Mouse (Mus musculus) cerebellum, adult 9-10 months (tissue): ENCODE measurements around the gene Mon2.

Source experiments
- DNase-seq: peaks from one replicate; pipeline ENCODE4 v3.0.0; 2022

Gene Mon2

GRCm38 (mm10) chr10:123076245-123077023 lies at the start of gene Mon2:
Mon2 (minus strand) TSS chr10:123076505.
- peak; percentile 95 for DNase-seq

- DNase-seq: no peak
These were observed 44.5 kb upstream of the Mon2 start for GRCm38 (mm10) chr10:123120666-123121392.

- DNase-seq: no peak
These were observed 40.6 kb upstream of the Mon2 start for GRCm38 (mm10) chr10:123116861-123117260.

GRCm38 (mm10) chr10:123113466-123113865 lies 37.2 kb upstream of the Mon2 start:
- no peak for DNase-seq

- DNase-seq: no peak
These were observed 36.5 kb upstream of the Mon2 start for GRCm38 (mm10) chr10:123112787-123113168.

GRCm38 (mm10) chr10:123112056-123112786 lies 35.9 kb upstream of the Mon2 start:
- no peak for DNase-seq

- no peak for DNase-seq
These were observed 34.2 kb upstream of the Mon2 start for GRCm38 (mm10) chr10:123110548-123110947.

- no peak for DNase-seq
These were observed 32.2 kb upstream of the Mon2 start for GRCm38 (mm10) chr10:123108527-123108926.

GRCm38 (mm10) chr10:123108121-123108520 lies 31.8 kb upstream of the Mon2 start:
- DNase-seq: no peak

- no peak for DNase-seq
These were observed 25.0 kb upstream of the Mon2 start for GRCm38 (mm10) chr10:123101303-123101702.

- DNase-seq: no peak
These were observed 24.3 kb upstream of the Mon2 start for GRCm38 (mm10) chr10:123100584-123100983.

- no peak for DNase-seq
These were observed 18.2 kb upstream of the Mon2 start for GRCm38 (mm10) chr10:123094504-123094903.

GRCm38 (mm10) chr10:123092577-123092976 lies 16.3 kb upstream of the Mon2 start:
- DNase-seq: no peak

GRCm38 (mm10) chr10:123091737-123092136 lies 15.4 kb upstream of the Mon2 start:
- peak; percentile 57 for DNase-seq

GRCm38 (mm10) chr10:123089425-123089930 lies 13.2 kb upstream of the Mon2 start:
- no peak for DNase-seq

- no peak for DNase-seq
These were observed 10.5 kb upstream of the Mon2 start for GRCm38 (mm10) chr10:123086847-123087246.

- no peak for DNase-seq
These were observed 8.8 kb upstream of the Mon2 start for GRCm38 (mm10) chr10:123084900-123085641.

GRCm38 (mm10) chr10:123084307-123084706 lies 8.0 kb upstream of the Mon2 start:
- DNase-seq: no peak

- peak; percentile 58 for DNase-seq
These were observed 508 bp downstream of the Mon2 start for GRCm38 (mm10) chr10:123075751-123076242.

- DNase-seq: no peak
These were observed 4.3 kb downstream of the Mon2 start for GRCm38 (mm10) chr10:123071997-123072396.

GRCm38 (mm10) chr10:123063021-123063420 lies 13.3 kb downstream of the Mon2 start:
- DNase-seq: no peak

GRCm38 (mm10) chr10:123060831-123061230 lies 15.5 kb downstream of the Mon2 start:
- DNase-seq: no peak
